Mouse (Mus musculus) kidney, embryonic 15.5 days (tissue): ENCODE data around the gene Ubtd2. TPM values are rescaled to one million over a fixed set of nuclear protein-coding genes. Genes with fewer than 3 reads are reported as not detected.
A peak's percentile ranks its signal among the peaks of the same experiment; 100 is the strongest.

Source experiments
- ATAC-seq: fragments of 200-750 bp; cut with Nextera tagmentation; replicated peaks from 2 replicates; pipeline ENCODE4 v1.8.0; 2017; ENCODE audit warnings: moderate TSS enrichment; ENCODE audit not compliant: low FRiP score
- H3K27ac ChIP-seq: fragments of 300-500 bp; sonication (generic); 2 replicates; pipeline ENCODE4 v1.5.1; 2015; ENCODE audit warnings: mild to moderate bottlenecking, inconsistent platforms
- H3K27me3 ChIP-seq: fragments of 300-500 bp; sonication (generic); 2 replicates; pipeline ENCODE4 v1.6.1; 2015; ENCODE audit warnings: inconsistent platforms
- H3K36me3 ChIP-seq: fragments of 300-500 bp; sonication (generic); 2 replicates; pipeline ENCODE4 v1.6.1; 2015; ENCODE audit warnings: inconsistent platforms
- H3K4me1 ChIP-seq: fragments of 300-500 bp; sonication (generic); 2 replicates; pipeline ENCODE4 v1.6.1; 2015; ENCODE audit warnings: inconsistent platforms
- H3K4me2 ChIP-seq: fragments of 300-500 bp; sonication (generic); 2 replicates; pipeline ENCODE4 v1.6.1; 2015; ENCODE audit warnings: moderate library complexity, mild to moderate bottlenecking, inconsistent platforms
- H3K4me3 ChIP-seq: fragments of 300-500 bp; sonication (generic); replicated peaks from 2 replicates; pipeline ENCODE4 v1.5.1; 2015; ENCODE audit warnings: mild to moderate bottlenecking, inconsistent platforms
- H3K9ac ChIP-seq: fragments of 300-500 bp; sonication (generic); 2 replicates; pipeline ENCODE4 v1.6.1; 2015; ENCODE audit warnings: mild to moderate bottlenecking, inconsistent platforms
- H3K9me3 ChIP-seq: fragments of 300-500 bp; sonication (generic); replicated peaks from 2 replicates; pipeline ENCODE4 v1.6.1; 2016; ENCODE audit warnings: inconsistent platforms
- WGBS: fragments of 180-500 bp; shearing (Covaris S2); methylation state at CpG from one replicate; pipeline ENCODE4 v1.1.7; 2015; ENCODE audit warnings: mixed read lengths; 5-methylcytosine and 5-hydroxymethylcytosine counted together
- polyA plus RNA-seq: library from polyadenylated mRNA; unstranded; fragments of >200 nt; fragmentation: Nextera tagmentation; extraction: Ambion mirVana; gene quantifications from 2 replicates; pipeline ENCODE4 v1.2.1, GENCODE M21; 2015

The Ubtd2 gene
- polyA plus RNA-seq = 45.1 and 46.1 TPM in 2 replicates

GRCm38 (mm10) chr11:32454800-32455506 lies at the start of gene Ubtd2:
Ubtd2 (plus strand) TSS chr11:32455370.
- Histone ChIP-seq H3K27me3 (no peaks in the 10 kb centered on the region), H3K9me3 (no peaks in the 10 kb centered on the region), H3K4me1 (peaks cover 13% of the 10 kb centered on the region), H3K4me3 (peak within 1 kb of the TSS; percentile 81), H3K36me3 (no peaks in the 10 kb centered on the region), H3K9ac (peak within 1 kb of the TSS; percentile 88), H3K4me2 (peak within 1 kb of the TSS; percentile 93), H3K27ac (peak within 1 kb of the TSS; percentile 98)
- under 1% methylated on average over 85 of the region's 86 CpGs for WGBS
- ATAC-seq = peak; percentile 97

GRCm38 (mm10) chr11:32407863-32408262 lies 47.3 kb upstream of the Ubtd2 start:
- peaks cover 77% of the 10 kb centered on the region for H3K36me3 ChIP-seq
- no peak overlapping the region for H3K4me2 ChIP-seq
- no peaks in the 10 kb centered on the region for H3K9me3 ChIP-seq
- H3K27me3 ChIP-seq = no peaks in the 10 kb centered on the region
- H3K9ac ChIP-seq = no peak overlapping the region
- 79% methylated on average over 3 of the region's 3 CpGs for WGBS
- no peak for ATAC-seq
- H3K27ac ChIP-seq = no peak overlapping the region
- H3K4me1 ChIP-seq = peaks cover 27% of the 10 kb centered on the region
- no peak overlapping the region for H3K4me3 ChIP-seq

GRCm38 (mm10) chr11:32409052-32409451 lies 46.1 kb upstream of the Ubtd2 start:
- H3K4me3 ChIP-seq = no peak overlapping the region
- no peak overlapping the region for H3K27ac ChIP-seq
- ATAC-seq = no peak
- H3K9me3 ChIP-seq = no peaks in the 10 kb centered on the region
- H3K4me2 ChIP-seq = no peak overlapping the region
- H3K4me1 ChIP-seq = peaks cover 27% of the 10 kb centered on the region
- no peaks in the 10 kb centered on the region for H3K27me3 ChIP-seq
- H3K36me3 ChIP-seq = peaks cover 76% of the 10 kb centered on the region
- no peak overlapping the region for H3K9ac ChIP-seq

- no peak overlapping the region for H3K4me2 ChIP-seq
- no peaks in the 10 kb centered on the region for H3K9me3 ChIP-seq
- 63% methylated on average over 11 of the region's 11 CpGs for WGBS
- peak overlapping the region; percentile 67 for H3K27ac ChIP-seq
- no peak overlapping the region for H3K9ac ChIP-seq
- peak; percentile 74; the same call in 1 of the 2 replicates for ATAC-seq
- H3K4me3 ChIP-seq = no peak overlapping the region
- no peaks in the 10 kb centered on the region for H3K27me3 ChIP-seq
- peaks cover 75% of the 10 kb centered on the region for H3K36me3 ChIP-seq
- peaks cover 20% of the 10 kb centered on the region for H3K4me1 ChIP-seq
These were observed 45.2 kb upstream of the Ubtd2 start for GRCm38 (mm10) chr11:32409823-32410562.

GRCm38 (mm10) chr11:32420001-32420400 lies 35.2 kb upstream of the Ubtd2 start:
- no peaks in the 10 kb centered on the region for H3K9me3 ChIP-seq
- peaks cover 94% of the 10 kb centered on the region for H3K36me3 ChIP-seq
- no peak overlapping the region for H3K4me3 ChIP-seq
- H3K27ac ChIP-seq = no peak overlapping the region
- no peaks in the 10 kb centered on the region for H3K27me3 ChIP-seq
- H3K9ac ChIP-seq = no peak overlapping the region
- ATAC-seq = no peak
- no peaks in the 10 kb centered on the region for H3K4me1 ChIP-seq
- H3K4me2 ChIP-seq = no peak overlapping the region
- WGBS = 86% methylated on average over 5 of the region's 5 CpGs

- no peak overlapping the region for H3K9ac ChIP-seq
- no peaks in the 10 kb centered on the region for H3K27me3 ChIP-seq
- no peaks in the 10 kb centered on the region for H3K9me3 ChIP-seq
- no peak overlapping the region for H3K4me2 ChIP-seq
- peaks cover 71% of the 10 kb centered on the region for H3K36me3 ChIP-seq
- no peak for ATAC-seq
- no peak overlapping the region for H3K4me3 ChIP-seq
- no peaks in the 10 kb centered on the region for H3K4me1 ChIP-seq
- no peak overlapping the region for H3K27ac ChIP-seq
- WGBS = 77% methylated on average over 12 of the region's 12 CpGs
These were observed 31.9 kb upstream of the Ubtd2 start for GRCm38 (mm10) chr11:32423311-32423710.

GRCm38 (mm10) chr11:32424600-32424999 lies 30.6 kb upstream of the Ubtd2 start:
- no peak overlapping the region for H3K4me2 ChIP-seq
- no peak overlapping the region for H3K4me3 ChIP-seq
- H3K9ac ChIP-seq = no peak overlapping the region
- no peak for ATAC-seq
- H3K27ac ChIP-seq = no peak overlapping the region
- H3K27me3 ChIP-seq = no peaks in the 10 kb centered on the region
- peaks cover 62% of the 10 kb centered on the region for H3K36me3 ChIP-seq
- no peaks in the 10 kb centered on the region for H3K4me1 ChIP-seq
- no peaks in the 10 kb centered on the region for H3K9me3 ChIP-seq
- 82% methylated on average over 4 of the region's 4 CpGs for WGBS

GRCm38 (mm10) chr11:32425043-32425658 lies 30.0 kb upstream of the Ubtd2 start:
- ATAC-seq = no peak
- Histone ChIP-seq H3K27ac (no peak overlapping the region), H3K4me3 (no peak overlapping the region), H3K36me3 (peaks cover 56% of the 10 kb centered on the region), H3K9ac (no peak overlapping the region), H3K9me3 (no peaks in the 10 kb centered on the region), H3K27me3 (no peaks in the 10 kb centered on the region), H3K4me2 (no peak overlapping the region), H3K4me1 (no peaks in the 10 kb centered on the region)
- 74% methylated on average over 10 of the region's 10 CpGs for WGBS

GRCm38 (mm10) chr11:32427537-32427936 lies 27.6 kb upstream of the Ubtd2 start:
- H3K4me3 ChIP-seq = no peak overlapping the region
- H3K27ac ChIP-seq = no peak overlapping the region
- WGBS = 46% methylated on average over 7 of the region's 7 CpGs
- no peaks in the 10 kb centered on the region for H3K9me3 ChIP-seq
- no peak overlapping the region for H3K9ac ChIP-seq
- peaks cover 33% of the 10 kb centered on the region for H3K36me3 ChIP-seq
- no peak overlapping the region for H3K4me2 ChIP-seq
- no peaks in the 10 kb centered on the region for H3K4me1 ChIP-seq
- ATAC-seq = no peak
- H3K27me3 ChIP-seq = no peaks in the 10 kb centered on the region

GRCm38 (mm10) chr11:32435410-32436060 lies 19.6 kb upstream of the Ubtd2 start:
- Histone ChIP-seq H3K27me3 (no peaks in the 10 kb centered on the region), H3K4me2 (no peak overlapping the region), H3K36me3 (no peaks in the 10 kb centered on the region), H3K27ac (peak overlapping the region; percentile 81), H3K9ac (no peak overlapping the region), H3K4me3 (no peak overlapping the region), H3K4me1 (peaks cover 10% of the 10 kb centered on the region), H3K9me3 (no peaks in the 10 kb centered on the region)
- WGBS = 49% methylated on average over 6 of the region's 6 CpGs
- peak; percentile 88 for ATAC-seq

- Histone ChIP-seq H3K9ac (no peak overlapping the region), H3K4me1 (no peaks in the 10 kb centered on the region), H3K9me3 (no peaks in the 10 kb centered on the region), H3K27ac (no peak overlapping the region), H3K36me3 (no peaks in the 10 kb centered on the region), H3K27me3 (no peaks in the 10 kb centered on the region), H3K4me2 (no peak overlapping the region), H3K4me3 (no peak overlapping the region)
- WGBS = 78% methylated on average over 3 of the region's 3 CpGs
- ATAC-seq = no peak
These were observed 12.6 kb upstream of the Ubtd2 start for GRCm38 (mm10) chr11:32442576-32442975.

GRCm38 (mm10) chr11:32444266-32444665 lies 10.9 kb upstream of the Ubtd2 start:
- H3K36me3 ChIP-seq = no peaks in the 10 kb centered on the region
- ATAC-seq = no peak
- H3K27me3 ChIP-seq = no peaks in the 10 kb centered on the region
- no peak overlapping the region for H3K9ac ChIP-seq
- no peaks in the 10 kb centered on the region for H3K4me1 ChIP-seq
- H3K4me2 ChIP-seq = no peak overlapping the region
- WGBS = 46% methylated on average over 1 of the region's 1 CpGs
- no peak overlapping the region for H3K27ac ChIP-seq
- H3K9me3 ChIP-seq = no peaks in the 10 kb centered on the region
- H3K4me3 ChIP-seq = no peak overlapping the region
